Mouse (Mus musculus) midbrain, postnatal 0 days (tissue): Measurements from ENCODE around the gene Ephb4. TPM values are rescaled to one million over a fixed set of nuclear protein-coding genes. Genes with fewer than 3 reads are reported as not detected.

ENCODE experiments used
- ATAC-seq: fragments of 200-750 bp; cut with Nextera tagmentation; 2 replicates; pipeline ENCODE4 v1.8.0; 2017; ENCODE audit warnings: moderate number of reproducible peaks, mild to moderate bottlenecking, moderate TSS enrichment, moderate library complexity; ENCODE audit not compliant: low FRiP score
- DNase-seq: peaks from one replicate; pipeline ENCODE4 v3.0.0-alpha.2; 2015; ENCODE audit warnings: low spot score
- H3K27ac ChIP-seq: fragments of 300-500 bp; sonication (generic); 2 replicates; pipeline ENCODE4 v1.5.1; 2014; ENCODE audit warnings: low read depth, mild to moderate bottlenecking, low read length, mixed read lengths
- H3K27me3 ChIP-seq: fragments of 300-500 bp; sonication (generic); 2 replicates; pipeline ENCODE4 v1.6.1; 2014; ENCODE audit warnings: low read length, control low read depth, mixed read lengths; ENCODE audit not compliant: insufficient read depth
- H3K36me3 ChIP-seq: fragments of 300-500 bp; sonication (generic); 2 replicates; pipeline ENCODE4 v1.6.1; 2014; ENCODE audit warnings: low read length, control low read depth, mixed read lengths; ENCODE audit not compliant: insufficient read depth
- H3K4me1 ChIP-seq: fragments of 300-500 bp; sonication (generic); 2 replicates; pipeline ENCODE4 v1.6.1; 2014; ENCODE audit warnings: mild to moderate bottlenecking, control low read depth, antibody characterized with exemption, low read length, mixed read lengths; ENCODE audit not compliant: insufficient read depth
- H3K4me2 ChIP-seq: fragments of 300-500 bp; sonication (generic); 2 replicates; pipeline ENCODE4 v1.6.1; 2014; ENCODE audit warnings: low read depth, mild to moderate bottlenecking, low read length, mixed read lengths; ENCODE audit not compliant: poor library complexity, severe bottlenecking
- H3K4me3 ChIP-seq: fragments of 300-500 bp; sonication (generic); 2 replicates; pipeline ENCODE4 v1.5.1; 2014; ENCODE audit warnings: low read depth, mild to moderate bottlenecking, low read length, moderate library complexity
- H3K9ac ChIP-seq: fragments of 300-500 bp; sonication (generic); replicated peaks from 2 replicates; pipeline ENCODE4 v1.6.1; 2014; ENCODE audit warnings: mild to moderate bottlenecking, low read length, moderate library complexity, mixed read lengths; ENCODE audit not compliant: poor library complexity, severe bottlenecking
- H3K9me3 ChIP-seq: fragments of 300-500 bp; sonication (generic); 2 replicates; pipeline ENCODE4 v1.6.1; 2016; ENCODE audit warnings: low read length, control low read depth
- CTCF ChIP-seq: IDR thresholded peaks from 2 replicates; pipeline ENCODE4 v1.5.1; 2016; ENCODE audit warnings: antibody characterized with exemption, mild to moderate bottlenecking
- WGBS: fragments of 180-500 bp; shearing (Covaris S2); extraction: QIAGEN DNeasy Blood & Tissue Kit; methylation state at CpG from one replicate; pipeline ENCODE4 v1.1.7; 2014; 5-methylcytosine and 5-hydroxymethylcytosine counted together
- polyA plus RNA-seq: library from polyadenylated mRNA; unstranded; fragments of >200 nt; fragmentation: Nextera tagmentation; extraction: Ambion mirVana; gene quantifications from 2 replicates; pipeline ENCODE4 v1.2.1, GENCODE M21; 2015
- total RNA-seq: library from RNA; depleted of rRNA; stranded (reverse); fragments of >200 nt; gene quantifications from 2 replicates; pipeline ENCODE4 v1.2.3, GENCODE M21; 2014

The Ephb4 gene
- total and polyA plus RNA-seq, 2 experiments from 2014 or later: 4.7 to 16.0 TPM

DNA sequence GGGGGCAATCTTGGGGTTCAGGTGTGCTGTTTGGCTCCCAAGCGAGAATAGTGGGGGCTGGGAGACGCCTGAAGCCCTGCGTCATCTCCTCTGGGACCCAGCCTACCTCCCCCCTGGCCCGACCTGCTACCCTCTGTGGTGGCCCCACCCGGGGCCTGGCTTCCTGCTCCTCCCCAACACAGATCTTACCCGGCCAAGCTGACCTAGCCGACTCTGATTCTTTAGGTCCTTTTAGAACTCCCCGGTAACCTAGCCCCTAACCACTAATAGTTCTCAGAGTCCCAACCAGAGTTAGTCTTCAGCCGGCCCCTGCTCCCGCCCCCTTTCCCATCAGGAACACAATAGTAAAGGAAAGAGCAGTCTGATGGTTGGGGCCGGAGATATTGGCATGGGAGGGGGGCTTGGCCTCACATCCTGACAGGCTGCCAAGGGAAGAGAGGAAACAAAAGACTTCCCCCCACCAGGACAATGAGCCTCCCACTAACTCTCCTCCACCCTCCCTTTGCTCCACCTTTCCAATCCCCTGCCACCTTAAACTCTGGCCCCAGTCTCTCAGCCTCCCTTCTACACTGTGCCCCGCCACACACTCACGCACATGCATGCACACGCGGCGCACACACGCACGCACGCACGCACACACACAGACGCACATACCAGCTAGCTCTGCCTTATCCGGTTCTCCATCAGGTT lies 10.5 kb upstream of the Ephb4 start:
- no peaks in the 10 kb centered on the region for H3K9me3 ChIP-seq
- 2% methylated on average over 22 of the region's 22 CpGs for WGBS
- DNase-seq (peak; percentile 54), ATAC-seq (peak; percentile 77)
- peak overlapping the region; percentile 64 for H3K9ac ChIP-seq
- no peaks in the 10 kb centered on the region for H3K36me3 ChIP-seq
- H3K27me3 ChIP-seq: no peaks in the 10 kb centered on the region
- no peak for TF ChIP-seq CTCF
- peak overlapping the region; percentile 71 for H3K27ac ChIP-seq
- H3K4me2 ChIP-seq: peak overlapping the region; percentile 81
- H3K4me1 ChIP-seq: peaks cover 2% of the 10 kb centered on the region; the same call in 1 of the 2 replicates
- peak overlapping the region; percentile 36 for H3K4me3 ChIP-seq

DNA sequence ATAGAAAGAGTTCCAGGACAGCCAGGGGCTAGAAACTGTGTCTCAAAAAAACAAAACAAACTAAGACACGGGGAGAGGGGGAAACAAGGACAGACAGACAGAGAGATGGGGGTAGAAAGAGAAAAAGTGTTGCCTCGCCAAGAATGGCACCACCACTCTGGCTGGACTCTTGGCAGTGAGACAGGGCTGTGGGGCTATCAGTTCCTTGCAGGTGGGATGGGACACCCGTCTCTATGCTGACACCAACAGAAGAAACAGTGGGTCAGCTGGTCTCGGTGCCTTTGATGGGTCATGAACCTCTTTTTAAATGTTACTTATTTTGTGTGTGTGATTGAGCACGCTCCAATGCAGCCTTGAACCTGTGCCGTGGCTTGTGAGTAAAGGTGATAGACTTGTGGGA lies 9.7 kb upstream of the Ephb4 start:
- TF ChIP-seq CTCF: no peak
- Histone ChIP-seq H3K9ac (no peak overlapping the region), H3K36me3 (no peaks in the 10 kb centered on the region), H3K4me1 (peaks cover 2% of the 10 kb centered on the region; the same call in 1 of the 2 replicates), H3K4me3 (peak overlapping the region; percentile 36; the same call in 1 of the 2 replicates), H3K9me3 (no peaks in the 10 kb centered on the region), H3K27ac (peak overlapping the region; percentile 71; the same call in 1 of the 2 replicates), H3K4me2 (peak overlapping the region; percentile 81), H3K27me3 (no peaks in the 10 kb centered on the region)
- DNase-seq (no peak), ATAC-seq (no peak)
- 79% methylated on average over 6 of the region's 6 CpGs for WGBS

DNA sequence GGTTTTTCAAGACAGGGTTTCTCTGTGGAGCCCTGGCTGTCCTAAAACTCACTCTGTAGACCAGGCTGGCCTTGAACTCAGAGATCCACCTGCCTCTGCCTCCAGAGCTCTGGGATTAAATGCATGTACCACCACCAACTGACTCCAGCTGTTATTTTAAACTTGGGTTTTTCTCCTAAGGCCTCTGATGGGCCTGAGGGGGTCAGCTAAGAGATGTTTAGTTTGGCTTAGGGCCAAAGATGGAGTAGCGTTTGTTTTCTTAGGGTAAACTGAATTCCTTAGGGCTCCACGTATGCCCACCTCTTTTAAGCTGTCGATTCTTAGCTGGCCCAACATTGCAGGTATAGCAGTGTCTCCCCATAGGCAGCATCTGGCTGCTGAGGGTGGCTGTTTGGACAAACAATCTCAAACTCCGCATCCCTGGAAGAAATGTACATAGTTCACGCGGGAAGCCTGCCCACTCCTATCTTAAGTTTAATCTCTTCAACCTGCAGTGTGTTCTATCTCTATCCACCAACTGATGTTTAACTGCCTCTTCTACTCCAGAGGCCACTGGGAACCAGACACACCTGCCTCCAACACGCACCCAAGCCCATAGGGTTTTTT lies 7.4 kb upstream of the Ephb4 start:
- Histone ChIP-seq H3K4me1 (peaks cover 2% of the 10 kb centered on the region; the same call in 1 of the 2 replicates), H3K4me2 (no peak overlapping the region), H3K9ac (no peak overlapping the region), H3K27ac (no peak overlapping the region), H3K36me3 (no peaks in the 10 kb centered on the region), H3K27me3 (no peaks in the 10 kb centered on the region), H3K9me3 (no peaks in the 10 kb centered on the region), H3K4me3 (no peak overlapping the region)
- ATAC-seq (no peak), DNase-seq (no peak)
- WGBS: 79% methylated on average over 7 of the region's 7 CpGs
- TF ChIP-seq CTCF: no peak

DNA sequence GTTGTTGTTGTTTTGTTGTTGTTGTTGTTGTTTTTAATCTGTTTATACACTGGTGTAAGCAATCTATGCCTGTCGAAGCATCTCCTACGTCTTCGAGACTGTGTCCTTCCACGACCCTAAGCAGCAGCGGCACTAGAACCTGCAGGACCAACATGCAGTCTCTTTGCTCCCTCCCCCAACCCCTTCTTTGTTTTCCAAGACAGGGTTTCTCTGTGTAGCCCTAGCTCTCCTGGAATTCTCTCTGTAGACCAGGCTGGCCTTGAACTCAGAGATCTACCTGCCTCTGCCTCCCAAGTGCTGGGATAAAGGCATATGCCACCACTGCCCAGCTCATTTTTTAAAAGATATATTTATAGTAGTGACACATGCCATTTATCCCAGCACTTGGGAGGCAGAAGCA lies 6.5 kb upstream of the Ephb4 start:
- H3K4me2 ChIP-seq: no peak overlapping the region
- H3K4me3 ChIP-seq: no peak overlapping the region
- H3K27ac ChIP-seq: no peak overlapping the region
- ATAC-seq (no peak), DNase-seq (no peak)
- peaks cover 2% of the 10 kb centered on the region for H3K4me1 ChIP-seq
- H3K9me3 ChIP-seq: no peaks in the 10 kb centered on the region
- peaks cover 2% of the 10 kb centered on the region; the same call in 1 of the 2 replicates for H3K27me3 ChIP-seq
- 96% methylated on average over 5 of the region's 5 CpGs for WGBS
- H3K36me3 ChIP-seq: no peaks in the 10 kb centered on the region
- H3K9ac ChIP-seq: no peak overlapping the region
- no peak for TF ChIP-seq CTCF

DNA sequence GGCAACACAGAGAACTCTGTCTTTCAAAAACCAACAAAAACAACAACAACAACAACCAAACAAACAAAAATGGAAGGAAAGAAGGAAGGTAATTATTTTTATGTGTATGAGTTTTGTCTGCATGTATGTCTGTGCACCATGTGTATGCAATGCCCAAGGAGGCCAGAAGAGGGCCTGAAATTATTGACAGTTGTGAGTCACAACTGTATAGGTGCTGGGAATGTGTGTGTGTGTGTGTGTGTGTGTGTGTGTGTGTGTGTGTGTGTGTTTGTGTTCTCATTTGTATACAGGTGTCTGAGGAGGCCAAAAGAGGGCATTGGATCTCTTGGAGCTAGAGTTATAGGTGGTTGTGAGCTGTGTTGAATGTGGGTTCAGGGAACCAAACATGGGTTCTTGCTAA lies 6.0 kb upstream of the Ephb4 start:
- no peak overlapping the region for H3K9ac ChIP-seq
- no peak overlapping the region for H3K4me2 ChIP-seq
- no peak overlapping the region for H3K27ac ChIP-seq
- H3K36me3 ChIP-seq: no peaks in the 10 kb centered on the region
- ATAC-seq (no peak), DNase-seq (no peak)
- peaks cover 6% of the 10 kb centered on the region for H3K4me1 ChIP-seq
- no peaks in the 10 kb centered on the region for H3K9me3 ChIP-seq
- peaks cover 6% of the 10 kb centered on the region; the same call in 1 of the 2 replicates for H3K27me3 ChIP-seq
- peak; percentile 28; the same call in 1 of the 2 replicates for TF ChIP-seq CTCF
- no peak overlapping the region for H3K4me3 ChIP-seq

DNA sequence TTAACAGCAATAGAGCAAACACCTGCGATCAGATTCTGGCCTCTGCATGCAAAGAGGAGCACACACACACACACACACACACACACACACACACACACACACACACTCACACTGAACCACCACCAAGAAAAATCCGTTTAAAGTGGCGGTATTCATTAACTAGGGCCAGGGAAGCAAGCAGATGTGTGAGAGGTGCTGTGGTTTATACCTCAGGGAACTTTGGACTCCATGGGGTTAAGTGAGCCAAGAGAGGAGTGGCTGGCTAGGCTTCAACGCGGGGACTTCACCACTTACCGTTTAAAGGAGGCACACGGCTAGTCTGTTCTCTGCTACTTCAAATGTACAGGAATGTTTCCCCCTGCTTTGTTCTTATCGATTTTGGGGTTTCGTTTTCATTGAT lies 4.1 kb upstream of the Ephb4 start:
- H3K9me3 ChIP-seq: no peaks in the 10 kb centered on the region
- WGBS: 24% methylated on average over 9 of the region's 9 CpGs
- H3K27me3 ChIP-seq: peaks cover 18% of the 10 kb centered on the region
- no peak overlapping the region for H3K4me2 ChIP-seq
- DNase-seq (no peak), ATAC-seq (no peak)
- H3K27ac ChIP-seq: no peak overlapping the region
- H3K9ac ChIP-seq: no peak overlapping the region
- H3K36me3 ChIP-seq: no peaks in the 10 kb centered on the region
- no peak for TF ChIP-seq CTCF
- H3K4me1 ChIP-seq: peaks cover 9% of the 10 kb centered on the region
- no peak overlapping the region for H3K4me3 ChIP-seq
